Comparison of ENCODE assay signal across 8 mouse cellular contexts in genomic region chr13:21997201-21997820, GRCm38 (mm10). TPM values are rescaled to one million over a fixed set of nuclear protein-coding genes. Genes with fewer than 3 reads are reported as not detected.
DNase-seq lines count a peak whose midpoint lies in the region; ATAC-seq and TF ChIP-seq lines count a peak whose summit lies in the region.

No protein-coding gene starts in this region.

- H3K4me3 ChIP-seq in kidney, postnatal 0 days (replicated peaks; ENCODE audit: low read depth, low read length), result no peak overlapping the region
- peak overlapping the region; percentile 12; the same call in 1 of the 2 replicates for H3K4me3 ChIP-seq in cortical plate, adult 2 months (ENCODE audit: insufficient read depth, low read length)
- H3K4me3 ChIP-seq in hindbrain, embryonic 14.5 days (replicated peaks; ENCODE audit: low read length), result peak overlapping the region; percentile 13; the same call in 1 of the 2 replicates
- no peak overlapping the region; the same call in 1 of the 2 replicates for H3K4me3 ChIP-seq in midbrain, embryonic 14.5 days (replicated peaks; ENCODE audit: low read depth, low read length)

- 2% methylated on average over 21 of the region's 21 CpGs for WGBS in kidney, postnatal 0 days
- WGBS in hindbrain, embryonic 14.5 days, result 2% methylated on average over 21 of the region's 21 CpGs
- under 1% methylated on average over 21 of the region's 21 CpGs for WGBS in midbrain, embryonic 14.5 days

- DNase-seq in kidney, postnatal 0 days (ENCODE audit: low spot score), result no peak
- DNase-seq in kidney, postnatal 25 days, result no peak
- no peak for DNase-seq in hindbrain, embryonic 14.5 days (ENCODE audit: low spot score)
- DNase-seq in midbrain, embryonic 14.5 days, result peak; percentile 40
- no peak for DNase-seq in right cerebral cortex, postnatal 14 days
- DNase-seq in adrenal gland, postnatal 25 days, result no peak
- no peak for DNase-seq in urinary bladder, postnatal 25 days (ENCODE audit: low spot score)

- no peak overlapping the region for H3K9ac ChIP-seq in kidney, postnatal 0 days (ENCODE audit: low read depth, low read length)
- H3K9ac ChIP-seq in hindbrain, embryonic 14.5 days, result no peak overlapping the region
- no peak overlapping the region for H3K9ac ChIP-seq in midbrain, embryonic 14.5 days (replicated peaks; ENCODE audit: low read length)

- TF ChIP-seq POLR2A in cortical plate, adult 2 months (IDR thresholded peaks at IDR 0.05; ENCODE audit: extremely low read depth, insufficient read depth, low read length), result no peak

- H3K27ac ChIP-seq in kidney, postnatal 0 days, result no peak overlapping the region
- H3K27ac ChIP-seq in cortical plate, adult 2 months (ENCODE audit: insufficient read depth, low read length), result no peak overlapping the region
- H3K27ac ChIP-seq in hindbrain, embryonic 14.5 days, result no peak overlapping the region
- no peak overlapping the region for H3K27ac ChIP-seq in midbrain, embryonic 14.5 days (replicated peaks; ENCODE audit: low read depth, low read length)

- 0 out of 2 replicates have a peak, but pooled peaks cover 9% of the 10 kb centered on the region for H3K4me1 ChIP-seq in kidney, postnatal 0 days (replicated peaks; ENCODE audit: insufficient read depth, low read length)
- no peaks in the 10 kb centered on the region for H3K4me1 ChIP-seq in cortical plate, adult 2 months (ENCODE audit: control insufficient read depth, insufficient read depth, low read length)
- H3K4me1 ChIP-seq in hindbrain, embryonic 14.5 days (replicated peaks; ENCODE audit: control insufficient read depth, insufficient read depth, low read length), result no peaks in the 10 kb centered on the region
- H3K4me1 ChIP-seq in midbrain, embryonic 14.5 days (ENCODE audit: control insufficient read depth, insufficient read depth, low read length), result 0 out of 2 replicates have a peak, but pooled peaks cover 3% of the 10 kb centered on the region

- H3K4me2 ChIP-seq in kidney, postnatal 0 days (ENCODE audit: low read length), result 0 out of 2 replicates have a peak overlapping the region, but pooled peaks have one; percentile 30
- H3K4me2 ChIP-seq in hindbrain, embryonic 14.5 days (replicated peaks), result 0 out of 2 replicates have a peak overlapping the region, but pooled peaks have one; percentile 21
- H3K4me2 ChIP-seq in midbrain, embryonic 14.5 days (ENCODE audit: low read length), result peak overlapping the region; percentile 30

- H3K36me3 ChIP-seq in kidney, postnatal 0 days (ENCODE audit: insufficient read depth, low read length), result no peaks in the 10 kb centered on the region
- H3K36me3 ChIP-seq in hindbrain, embryonic 14.5 days (replicated peaks; ENCODE audit: control insufficient read depth, insufficient read depth), result no peaks in the 10 kb centered on the region
- no peaks in the 10 kb centered on the region for H3K36me3 ChIP-seq in midbrain, embryonic 14.5 days (ENCODE audit: control insufficient read depth, insufficient read depth, low read length)

- H3K9me3 ChIP-seq in kidney, postnatal 0 days (replicated peaks; ENCODE audit: low read length), result no peaks in the 10 kb centered on the region
- no peaks in the 10 kb centered on the region for H3K9me3 ChIP-seq in hindbrain, embryonic 14.5 days (ENCODE audit: control insufficient read depth, low read length)
- no peaks in the 10 kb centered on the region for H3K9me3 ChIP-seq in midbrain, embryonic 14.5 days (ENCODE audit: control insufficient read depth, low read length)

- no peak for ATAC-seq in kidney, postnatal 0 days (replicated peaks; ENCODE audit: low FRiP score, low read depth)
- no peak for ATAC-seq in hindbrain, embryonic 14.5 days (ENCODE audit: low FRiP score)
- ATAC-seq in midbrain, embryonic 14.5 days (ENCODE audit: low FRiP score, low TSS enrichment), result no peak

- H3K27me3 ChIP-seq in kidney, postnatal 0 days (ENCODE audit: insufficient read depth, low read length), result peaks cover 87% of the 10 kb centered on the region
- peaks cover 94% of the 10 kb centered on the region for H3K27me3 ChIP-seq in hindbrain, embryonic 14.5 days (ENCODE audit: control insufficient read depth, insufficient read depth, low read length)
- H3K27me3 ChIP-seq in midbrain, embryonic 14.5 days (ENCODE audit: control insufficient read depth, insufficient read depth, low read length), result peaks cover 89% of the 10 kb centered on the region

- TF ChIP-seq CTCF in kidney, postnatal 0 days (IDR thresholded peaks at IDR 0.05; ENCODE audit: low read depth), result no peak
- no peak for TF ChIP-seq CTCF in cortical plate, adult 2 months (IDR thresholded peaks at IDR 0.05; ENCODE audit: extremely low read depth, insufficient read depth, low read length)

RNA-seq across cellular contexts. Expression of gene Prss16, which starts 12.2 kb away (rescaled TPM):
- 0.21 and 0.60 TPM in 2 replicates for polyA plus RNA-seq in kidney, postnatal 0 days (2015; fragmentation: Nextera tagmentation; extraction: Ambion mirVana)
- polyA plus RNA-seq in cortical plate, adult 2 months (2012; rRNA removed), result 1.9 and 2.5 TPM in 2 replicates
- polyA plus RNA-seq in hindbrain, embryonic 14.5 days (2014; fragmentation: Nextera tagmentation; extraction: Ambion mirVana), result not detected in 2 replicates
- polyA plus RNA-seq in midbrain, embryonic 14.5 days (2014; fragmentation: Nextera tagmentation; extraction: Ambion mirVana), result not detected in 2 replicates
- not detected in 2 replicates for total RNA-seq in adrenal gland, postnatal 25 days (2021)

RNA-seq across cellular contexts. Expression of gene Pom121l2, which starts 16.3 kb away (rescaled TPM):
- not detected in 2 replicates for polyA plus RNA-seq in kidney, postnatal 0 days (2015; fragmentation: Nextera tagmentation; extraction: Ambion mirVana)
- polyA plus RNA-seq in cortical plate, adult 2 months (2012; rRNA removed), result 0.04 TPM in 1 of 2 replicates, not detected in the other
- polyA plus RNA-seq in hindbrain, embryonic 14.5 days (2014; fragmentation: Nextera tagmentation; extraction: Ambion mirVana), result not detected in 2 replicates
- polyA plus RNA-seq in midbrain, embryonic 14.5 days (2014; fragmentation: Nextera tagmentation; extraction: Ambion mirVana), result not detected in 2 replicates
- total RNA-seq in adrenal gland, postnatal 25 days (2021), result not detected in 2 replicates

RNA-seq across cellular contexts. Expression of gene Hist1h2ah, which starts 38.1 kb away (rescaled TPM):
- 4.0 and 4.5 TPM in 2 replicates for polyA plus RNA-seq in kidney, postnatal 0 days (2015; fragmentation: Nextera tagmentation; extraction: Ambion mirVana)
- polyA plus RNA-seq in cortical plate, adult 2 months (2012; rRNA removed), result 0.75 TPM in 1 of 2 replicates, not detected in the other
- 8.0 TPM in 1 of 2 replicates, not detected in the other for polyA plus RNA-seq in hindbrain, embryonic 14.5 days (2014; fragmentation: Nextera tagmentation; extraction: Ambion mirVana)
- polyA plus RNA-seq in midbrain, embryonic 14.5 days (2014; fragmentation: Nextera tagmentation; extraction: Ambion mirVana), result not detected in 2 replicates
- total RNA-seq in adrenal gland, postnatal 25 days (2021), result 30.0 and 61.8 TPM in 2 replicates

RNA-seq across cellular contexts. Expression of gene Hist1h2bk, which starts 38.4 kb away (rescaled TPM):
- 4.0 and 4.8 TPM in 2 replicates for polyA plus RNA-seq in kidney, postnatal 0 days (2015; fragmentation: Nextera tagmentation; extraction: Ambion mirVana)
- polyA plus RNA-seq in cortical plate, adult 2 months (2012; rRNA removed), result 0.50 and 0.64 TPM in 2 replicates
- 1.5 and 1.6 TPM in 2 replicates for polyA plus RNA-seq in hindbrain, embryonic 14.5 days (2014; fragmentation: Nextera tagmentation; extraction: Ambion mirVana)
- polyA plus RNA-seq in midbrain, embryonic 14.5 days (2014; fragmentation: Nextera tagmentation; extraction: Ambion mirVana), result 0.86 and 1.1 TPM in 2 replicates
- total RNA-seq in adrenal gland, postnatal 25 days (2021), result 121 and 135 TPM in 2 replicates

RNA-seq across cellular contexts. Expression of gene Hist1h4i, which starts 43.9 kb away (rescaled TPM):
- polyA plus RNA-seq in kidney, postnatal 0 days (2015; fragmentation: Nextera tagmentation; extraction: Ambion mirVana), result 15.3 and 17.2 TPM in 2 replicates
- polyA plus RNA-seq in cortical plate, adult 2 months (2012; rRNA removed), result 5.7 and 7.9 TPM in 2 replicates
- 6.0 and 6.2 TPM in 2 replicates for polyA plus RNA-seq in hindbrain, embryonic 14.5 days (2014; fragmentation: Nextera tagmentation; extraction: Ambion mirVana)
- polyA plus RNA-seq in midbrain, embryonic 14.5 days (2014; fragmentation: Nextera tagmentation; extraction: Ambion mirVana), result 6.6 and 6.8 TPM in 2 replicates
- total RNA-seq in adrenal gland, postnatal 25 days (2021), result 82.8 and 97.8 TPM in 2 replicates

Comparison
In these comparisons a context has a peak if more than half of its experiments do, and no peak if none do; other contexts are left out.
1. H3K4me3 ChIP-seq: peak in cortical plate, adult 2 months (single experiment) and hindbrain, embryonic 14.5 days (single experiment); none in kidney, postnatal 0 days (single experiment) and midbrain, embryonic 14.5 days (single experiment).
2. Peak in every context shown above with its lines, with median percentiles within 50 percentile points of each other: H3K4me2 ChIP-seq.